Mouse (Mus musculus) ES-Bruce4 (cell line): ENCODE data around the gene Adgre5.

Experiments
- CTCF ChIP-seq: IDR thresholded peaks from one replicate; pipeline ENCODE4 v1.8.1; 2011; ENCODE audit warnings: low read depth, low read length
- EP300 ChIP-seq: IDR thresholded peaks from 2 replicates; pipeline ENCODE4 v1.6.1; 2011; ENCODE audit warnings: low read depth, low read length; ENCODE audit not compliant: insufficient read depth
- POLR2A ChIP-seq: IDR thresholded peaks from one replicate; pipeline ENCODE4 v1.8.1; 2011; ENCODE audit warnings: low read length; ENCODE audit not compliant: insufficient read depth

GRCm38 (mm10) chr8:83740586-83740975 lies 545 bp downstream of the Adgre5 start:
- TF ChIP-seq EP300 (no peak), CTCF (no peak), POLR2A (no peak)
